Mouse (Mus musculus): Measurements from ENCODE around the gene Adra1b. TPM values are rescaled to one million over a fixed set of nuclear protein-coding genes. Genes with fewer than 3 reads are reported as not detected.

Adra1b gene
- polyA plus RNA-seq, 1 experiment = 2.2 TPM

- peak; percentile 50 for DNase-seq (ENCODE audit: low read depth)
Measured at GRCm38 (mm10) chr11:43728737-43729301, 172.2 kb downstream of the Adra1b start.

- DNase-seq (ENCODE audit: low read depth) = no peak
Measured at GRCm38 (mm10) chr11:43727796-43728195, 173.2 kb downstream of the Adra1b start.

Other genes with a start within 250 kb of the Adra1b start
- gene Pwwp2a, start 219.2 kb downstream of the Adra1b start, polyA plus RNA-seq (2012; rRNA removed) = 12.5 and 14.8 TPM in 2 replicates
- gene Ttc1, start 153.2 kb downstream of the Adra1b start, polyA plus RNA-seq (2012; rRNA removed) = 22.0 and 23.2 TPM in 2 replicates